Mouse (Mus musculus) hindlimb bud, embryonic 11.5 days (tissue): ENCODE results near the gene Itpkc.

Source experiments
- DNase-seq: peaks from one replicate; pipeline ENCODE4 v3.0.0-alpha.2; 2012; ENCODE audit warnings: low read depth, low spot score; ENCODE audit errors: extremely low spot score

Itpkc gene

GRCm38 (mm10) chr7:27166229-27166613 is 62.2 kb downstream of the Itpkc start:
- DNase-seq, result no peak

- no peak for DNase-seq
These were observed 62.8 kb downstream of the Itpkc start for GRCm38 (mm10) chr7:27165696-27166095.

- DNase-seq, result no peak
These were observed 63.3 kb downstream of the Itpkc start for GRCm38 (mm10) chr7:27165007-27165655.

GRCm38 (mm10) chr7:27164112-27164947 is 64.1 kb downstream of the Itpkc start:
- no peak for DNase-seq

GRCm38 (mm10) chr7:27163450-27163805 is 65.0 kb downstream of the Itpkc start:
- no peak for DNase-seq

- no peak for DNase-seq
These were observed 65.5 kb downstream of the Itpkc start for GRCm38 (mm10) chr7:27162780-27163449.

- DNase-seq, result no peak
These were observed 66.7 kb downstream of the Itpkc start for GRCm38 (mm10) chr7:27161744-27162143.

GRCm38 (mm10) chr7:27160921-27161320 is 67.5 kb downstream of the Itpkc start:
- no peak for DNase-seq

GRCm38 (mm10) chr7:27159882-27160281 is 68.6 kb downstream of the Itpkc start:
- no peak for DNase-seq

GRCm38 (mm10) chr7:27159256-27159655 is 69.2 kb downstream of the Itpkc start:
- DNase-seq, result no peak

- DNase-seq, result no peak
These were observed 70.3 kb downstream of the Itpkc start for GRCm38 (mm10) chr7:27158171-27158570.
